Mouse (Mus musculus) bone marrow macrophage, adult 2 months (primary cell): ENCODE measurements around the gene Fam135a.

Source experiments
- CTCF ChIP-seq: IDR thresholded peaks from 2 replicates; pipeline ENCODE4 v1.5.1; 2012; ENCODE audit warnings: low read depth, mild to moderate bottlenecking, low read length, moderate library complexity
- POLR2A ChIP-seq: IDR thresholded peaks from 2 replicates; pipeline ENCODE4 v1.6.1; 2012; ENCODE audit warnings: mild to moderate bottlenecking, low read depth, low read length, borderline replicate concordance

DNA sequence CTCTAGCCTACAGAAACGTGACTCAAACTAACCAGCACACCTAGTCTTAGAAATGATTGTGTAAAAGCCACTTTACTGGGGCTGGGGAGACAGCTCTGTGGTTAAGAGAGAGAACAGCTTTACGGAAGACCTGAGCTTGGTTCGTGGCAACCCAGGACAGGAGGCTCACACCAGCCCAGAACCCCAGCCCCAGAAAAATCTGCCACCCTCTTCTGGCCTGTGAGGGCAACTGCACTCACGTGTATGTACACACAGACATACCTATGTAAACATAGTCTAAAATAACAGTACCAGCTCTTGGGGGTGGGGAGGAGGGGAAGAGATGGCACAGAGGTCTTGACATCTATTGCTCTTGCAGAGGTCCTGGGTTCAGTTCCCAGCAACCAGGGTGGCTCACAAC lies 104.7 kb downstream of the Fam135a start:
- TF ChIP-seq CTCF (no peak), POLR2A (no peak)
